Mouse (Mus musculus) ovary, adult 10 weeks (tissue): ENCODE results near the gene Klk1b22. TPM values are rescaled to one million over a fixed set of nuclear protein-coding genes. Genes with fewer than 3 reads are reported as not detected.

Source experiments
- polyA plus RNA-seq: library from polyadenylated mRNA; stranded (reverse); fragments of 350-450 nt; fragmentation: Illumina TruSeq; extraction: RNeasy Lipid Tissue Mini Kit (QIAGEN cat#74804); gene quantifications from one replicate; pipeline ENCODE4 v1.2.3, GENCODE M21; 2014

The Klk1b22 gene
- not detected for polyA plus RNA-seq

DNA sequence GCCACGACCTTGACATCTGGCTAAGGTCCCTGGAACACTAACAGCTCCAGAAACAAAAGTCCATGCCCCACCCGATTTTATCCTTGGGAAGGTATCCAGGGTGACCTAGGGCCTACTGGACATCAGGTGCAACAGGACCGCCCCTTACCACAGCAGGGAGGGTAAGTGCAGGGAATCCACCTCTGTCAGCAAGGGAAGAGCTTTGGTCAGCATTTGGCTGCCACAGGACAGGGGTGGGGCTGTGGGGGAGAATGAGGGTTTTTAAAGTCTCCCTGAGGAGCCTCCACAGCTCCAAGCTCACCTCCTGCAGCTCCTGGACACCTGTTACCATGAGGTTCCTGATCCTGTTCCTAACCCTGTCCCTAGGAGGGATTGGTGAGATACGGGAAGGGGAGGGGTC lies at the start of gene Klk1b22:
TSS of gene Klk1b22 (plus strand) at position 301 of the 400 bp plus-strand sequence.

DNA sequence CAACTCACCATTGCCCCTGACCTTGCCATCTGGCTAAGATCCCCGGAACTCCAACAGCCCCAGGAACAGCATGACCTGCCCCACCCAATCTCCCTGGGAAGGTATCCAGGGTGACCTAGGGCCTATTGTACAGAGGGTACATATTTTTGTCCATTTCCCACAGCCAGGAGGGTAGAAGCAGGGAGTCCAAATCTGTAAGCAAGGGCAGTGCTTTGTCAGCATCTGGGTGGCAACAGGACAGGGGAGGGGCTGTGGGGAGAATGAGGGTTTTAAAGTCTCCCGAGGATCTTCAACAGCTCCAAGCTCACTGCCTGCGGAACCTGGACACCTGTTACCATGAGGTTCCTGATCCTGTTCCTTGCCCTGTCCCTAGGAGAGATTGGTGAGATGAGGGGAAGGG lies 10.4 kb upstream of the Klk1b22 start, which contains the start of gene Klk1b21:
TSS of gene Klk1b21 (plus strand) at position 301 of the 400 bp plus-strand sequence.

DNA sequence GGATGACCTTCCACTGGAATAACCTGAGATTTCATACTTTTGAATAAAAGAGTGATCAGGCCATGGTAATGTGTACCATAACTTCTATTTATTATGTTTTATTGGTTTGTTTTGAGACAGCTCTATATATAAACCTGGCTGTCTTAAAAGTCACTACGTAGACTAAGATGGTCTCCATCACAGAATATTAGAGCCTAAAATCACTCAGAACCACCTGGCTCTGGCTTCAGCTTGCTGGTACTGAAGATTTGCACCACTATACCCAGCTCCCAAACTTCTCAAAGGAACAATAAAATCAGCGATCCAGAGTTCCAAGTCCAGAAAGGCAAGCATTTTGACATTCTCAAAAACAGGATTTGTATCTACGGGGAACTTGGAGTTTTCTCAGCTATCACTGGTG lies 24.0 kb downstream of the Klk1b22 start, which contains the start of gene Klk1b16:
TSS of gene Klk1b16 (plus strand) at position 301 of the 400 bp plus-strand sequence.

Other genes starting within 250 kb of the Klk1b22 start
- not detected for gene Klk4, start 231.5 kb upstream of the Klk1b22 start, polyA plus RNA-seq
- gene Klk15, start 178.9 kb upstream of the Klk1b22 start, polyA plus RNA-seq, result not detected
- not detected for gene Klk1b8, start 162.0 kb upstream of the Klk1b22 start, polyA plus RNA-seq
- not detected for gene Klk1b1, start 145.9 kb upstream of the Klk1b22 start, polyA plus RNA-seq
- gene Klk1b9, start 136.6 kb upstream of the Klk1b22 start, polyA plus RNA-seq, result not detected
- not detected for gene Klk1b11, start 116.8 kb upstream of the Klk1b22 start, polyA plus RNA-seq
- gene Klk1b26, start 100.5 kb upstream of the Klk1b22 start, polyA plus RNA-seq, result not detected
- gene Klk1b27, start 60.4 kb upstream of the Klk1b22 start, polyA plus RNA-seq, result not detected
- 0.60 TPM for gene Klk1b21, start 10.3 kb upstream of the Klk1b22 start, polyA plus RNA-seq
- not detected for gene Klk1b16, start 24.1 kb downstream of the Klk1b22 start, polyA plus RNA-seq
- not detected for gene Klk1b24, start 75.6 kb downstream of the Klk1b22 start, polyA plus RNA-seq
- gene Klk1b3, start 85.5 kb downstream of the Klk1b22 start, polyA plus RNA-seq, result not detected
- gene Klk1b4, start 94.8 kb downstream of the Klk1b22 start, polyA plus RNA-seq, result not detected
- not detected for gene Klk1b5, start 103.3 kb downstream of the Klk1b22 start, polyA plus RNA-seq
- 1.2 TPM for gene Klk1, start 112.7 kb downstream of the Klk1b22 start, polyA plus RNA-seq
- not detected for gene Gm36864, start 123.5 kb downstream of the Klk1b22 start, polyA plus RNA-seq
- gene 1700028J19Rik, start 134.0 kb downstream of the Klk1b22 start, polyA plus RNA-seq, result not detected
- gene 2410002F23Rik, start 134.0 kb downstream of the Klk1b22 start, polyA plus RNA-seq, result 40.3 TPM
- gene Acp4, start 144.7 kb downstream of the Klk1b22 start, polyA plus RNA-seq, result not detected
- gene Gm15517, start 148.8 kb downstream of the Klk1b22 start, polyA plus RNA-seq, result not detected
- gene Clec11a, start 194.2 kb downstream of the Klk1b22 start, polyA plus RNA-seq, result 2.9 TPM
- gene Shank1, start 197.6 kb downstream of the Klk1b22 start, polyA plus RNA-seq, result 0.06 TPM